Mouse (Mus musculus) heart, postnatal 36 days (tissue): Measurements from ENCODE around the gene Gm9958. TPM values are rescaled to one million over a fixed set of nuclear protein-coding genes. Genes with fewer than 3 reads are reported as not detected.

Source experiments
- DNase-seq, 2 experiments: peaks; one replicate each; pipeline ENCODE4 v3.0.0; 2021 to 2022
- intact Hi-C: fragments of 180-260 bp; cut with DNase I; formaldehyde crosslinking; loops from one replicate; pipeline ENCODE4 v1.15.1; 2025
- total RNA-seq, 2 experiments: library from RNA; stranded (reverse); gene quantifications; 2 replicates each; pipeline ENCODE4 v1.2.3; 2021

Gm9958 gene
- total RNA-seq, 2 experiments from 2014 or later, result 1.1 TPM

DNA sequence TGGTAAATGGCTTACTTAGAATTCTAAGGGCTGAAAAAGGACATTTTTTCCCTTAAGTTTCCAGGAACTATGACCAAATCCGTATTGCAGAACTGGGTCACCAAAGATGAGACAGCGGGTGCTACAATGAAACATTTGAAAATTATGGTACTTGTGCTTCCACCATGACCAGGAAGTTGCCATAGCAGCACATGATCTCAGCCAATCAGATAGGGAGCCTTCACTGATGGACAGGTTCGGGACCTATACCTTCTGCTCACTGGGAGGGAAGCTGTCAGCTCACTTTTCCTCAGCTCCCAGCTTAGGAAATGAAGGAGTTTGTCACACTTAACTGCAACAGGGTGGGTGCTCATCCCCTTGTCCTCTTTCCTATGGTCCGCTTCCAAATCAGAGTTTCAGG, 29.8 kb downstream of the Gm9958 start:
- intact Hi-C loops, result no loop called here
- DNase-seq, result no peak

- DNase-seq, result no peak
- intact Hi-C loops, result loop anchor here (5.0 kb wide), 2 partner anchors 97 to 247 kb away; no protein-coding TSS in a partner anchor
These were observed 38.2 kb downstream of the Gm9958 start for GRCm38 (mm10) chr5:90405210-90405609.

DNA sequence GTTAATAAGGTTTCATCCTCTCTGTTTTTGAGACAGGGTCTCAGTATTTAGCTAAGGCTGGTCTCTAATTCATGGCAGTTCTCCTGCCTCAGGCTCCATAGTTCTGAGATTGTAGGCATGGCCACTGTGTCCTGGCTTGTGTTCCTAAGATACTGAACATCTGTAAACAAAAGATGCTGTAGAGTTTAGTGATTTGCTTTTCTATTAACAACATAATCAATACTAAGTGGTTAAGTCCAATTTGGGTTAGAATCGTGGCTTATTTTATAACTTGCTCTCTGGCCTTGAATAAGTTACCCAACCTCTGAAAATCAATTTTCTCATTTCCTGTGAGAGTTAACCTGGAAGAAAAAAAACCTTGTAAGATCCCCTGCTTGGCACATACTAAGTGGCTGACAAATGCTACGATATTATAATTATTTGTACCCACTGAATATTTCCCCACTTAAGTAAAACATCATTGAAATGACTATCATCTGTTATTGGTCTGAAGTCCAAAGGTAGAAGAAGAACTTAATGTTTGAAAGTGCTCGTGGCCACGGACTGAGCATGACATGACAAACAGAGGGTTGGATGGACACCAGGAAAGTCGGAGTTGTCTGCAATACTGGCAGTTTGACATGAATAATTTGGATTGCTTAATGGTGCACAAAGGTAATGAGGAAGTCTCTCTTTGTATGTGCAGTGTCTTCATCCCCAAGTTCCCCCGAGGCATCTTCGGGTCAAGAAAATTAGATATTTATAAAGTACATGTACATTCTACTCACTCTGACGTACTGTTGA, 47.3 kb downstream of the Gm9958 start:
- intact Hi-C loops, result no loop called here
- no peak for DNase-seq

DNA sequence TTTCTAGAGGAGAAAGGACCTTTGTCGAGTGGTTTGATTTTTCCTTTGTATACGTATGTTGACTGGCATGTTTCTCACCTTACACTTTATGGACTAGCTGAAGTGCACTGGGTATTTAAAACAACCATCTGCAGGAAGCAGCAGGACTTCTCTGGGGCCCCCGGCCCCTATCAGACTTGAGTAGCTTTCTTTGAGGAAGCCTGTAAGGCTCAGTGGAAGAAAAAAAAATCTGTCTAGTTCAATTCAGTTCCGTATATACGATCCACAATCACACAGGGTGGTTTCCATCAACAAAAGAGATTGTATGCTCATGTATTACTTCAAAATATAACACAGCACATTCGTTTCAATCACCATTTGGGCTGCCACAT, 47.9 kb downstream of the Gm9958 start:
- DNase-seq, result no peak
- intact Hi-C loops, result no loop called here

Other genes starting within 250 kb of the Gm9958 start
- 10 to 100 TPM in 1 of 2 experiments, 1 to 10 TPM in 1; 8.9 to 11.6 TPM for gene Cox18, start 143.2 kb upstream of the Gm9958 start, total RNA-seq
- gene Ankrd17, start 627 bp upstream of the Gm9958 start, total RNA-seq, result 10 to 100 TPM; 65.9 to 68.3 TPM
- gene Alb, start 93.7 kb downstream of the Gm9958 start, total RNA-seq, result not detected
- not detected for gene Afp, start 123.5 kb downstream of the Gm9958 start, total RNA-seq
- not detected for gene Afm, start 151.7 kb downstream of the Gm9958 start, total RNA-seq
- gene 5830473C10Rik, start 193.9 kb downstream of the Gm9958 start, total RNA-seq, result not detected